Mouse (Mus musculus) stomach, embryonic 15.5 days (tissue): ENCODE measurements around the gene Zfp3. TPM values are rescaled to one million over a fixed set of nuclear protein-coding genes. Genes with fewer than 3 reads are reported as not detected.
A peak's percentile ranks its signal among the peaks of the same experiment; 100 is the strongest.
"Not testable (repeated sequence)": the region's sequence is repeated elsewhere in the genome, so short reads cannot be mapped to it uniquely, and the experiment has no call there.

Experiments
- ATAC-seq: fragments of 200-750 bp; cut with Nextera tagmentation; 2 replicates; pipeline ENCODE4 v1.8.0; 2017; ENCODE audit warnings: low read depth, moderate number of reproducible peaks, moderate TSS enrichment; ENCODE audit not compliant: insufficient read depth, low FRiP score
- H3K27ac ChIP-seq: fragments of 300-500 bp; sonication (generic); 2 replicates; pipeline ENCODE4 v1.5.1; 2015; ENCODE audit warnings: mild to moderate bottlenecking, inconsistent platforms
- H3K27me3 ChIP-seq: fragments of 300-500 bp; sonication (generic); replicated peaks from 2 replicates; pipeline ENCODE4 v1.6.1; 2015; ENCODE audit warnings: inconsistent platforms
- H3K36me3 ChIP-seq: fragments of 300-500 bp; sonication (generic); 2 replicates; pipeline ENCODE4 v1.6.1; 2015; ENCODE audit warnings: inconsistent platforms
- H3K4me1 ChIP-seq: fragments of 300-500 bp; sonication (generic); 2 replicates; pipeline ENCODE4 v1.6.1; 2015; ENCODE audit warnings: inconsistent platforms
- H3K4me2 ChIP-seq: fragments of 300-500 bp; sonication (generic); 2 replicates; pipeline ENCODE4 v1.6.1; 2015; ENCODE audit warnings: mild to moderate bottlenecking, inconsistent platforms
- H3K4me3 ChIP-seq: fragments of 300-500 bp; sonication (generic); replicated peaks from 2 replicates; pipeline ENCODE4 v1.5.1; 2015; ENCODE audit warnings: inconsistent platforms
- H3K9ac ChIP-seq: fragments of 300-500 bp; sonication (generic); 2 replicates; pipeline ENCODE4 v1.6.1; 2015; ENCODE audit warnings: inconsistent platforms
- H3K9me3 ChIP-seq: fragments of 300-500 bp; sonication (generic); 2 replicates; pipeline ENCODE4 v1.6.1; 2016; ENCODE audit warnings: inconsistent platforms
- WGBS: fragments of 180-500 bp; shearing (Covaris S2); methylation state at CpG from one replicate; pipeline ENCODE4 v1.1.7; 2015; 5-methylcytosine and 5-hydroxymethylcytosine counted together
- polyA plus RNA-seq: library from polyadenylated mRNA; unstranded; fragments of >200 nt; fragmentation: Nextera tagmentation; extraction: Ambion mirVana; gene quantifications from 2 replicates; pipeline ENCODE4 v1.2.1, GENCODE M21; 2015

Gene Zfp3
- polyA plus RNA-seq, 1 experiment from 2014 or later: 6.9 TPM

GRCm38 (mm10) chr11:70763582-70763935 is 450 bp upstream of the Zfp3 start:
- 26% methylated on average over 3 of the region's 3 CpGs for WGBS
- Histone ChIP-seq H3K9me3 (no peaks in the 10 kb centered on the region), H3K27ac (peak overlapping the region; percentile 86; the same call in 1 of the 2 replicates), H3K9ac (peak overlapping the region; percentile 85), H3K27me3 (no peaks in the 10 kb centered on the region), H3K4me2 (peak overlapping the region; percentile 84), H3K4me1 (0 out of 2 replicates have a peak, but pooled peaks cover 5% of the 10 kb centered on the region), H3K36me3 (no peaks in the 10 kb centered on the region), H3K4me3 (peak overlapping the region; percentile 71)
- no peak for ATAC-seq

- H3K9ac ChIP-seq: no peak overlapping the region
- H3K27ac ChIP-seq: 0 out of 2 replicates have a peak overlapping the region, but pooled peaks have one; percentile 26
- 0 out of 2 replicates have a peak, but pooled peaks cover 5% of the 10 kb centered on the region for H3K4me1 ChIP-seq
- WGBS: 72% methylated on average over 16 of the region's 16 CpGs
- no peaks in the 10 kb centered on the region for H3K9me3 ChIP-seq
- no peak overlapping the region for H3K4me2 ChIP-seq
- H3K36me3 ChIP-seq: no peaks in the 10 kb centered on the region
- ATAC-seq: no peak
- no peaks in the 10 kb centered on the region for H3K27me3 ChIP-seq
- H3K4me3 ChIP-seq: no peak overlapping the region
These were observed 1.9 kb downstream of the Zfp3 start for GRCm38 (mm10) chr11:70765776-70766445.

DNA sequence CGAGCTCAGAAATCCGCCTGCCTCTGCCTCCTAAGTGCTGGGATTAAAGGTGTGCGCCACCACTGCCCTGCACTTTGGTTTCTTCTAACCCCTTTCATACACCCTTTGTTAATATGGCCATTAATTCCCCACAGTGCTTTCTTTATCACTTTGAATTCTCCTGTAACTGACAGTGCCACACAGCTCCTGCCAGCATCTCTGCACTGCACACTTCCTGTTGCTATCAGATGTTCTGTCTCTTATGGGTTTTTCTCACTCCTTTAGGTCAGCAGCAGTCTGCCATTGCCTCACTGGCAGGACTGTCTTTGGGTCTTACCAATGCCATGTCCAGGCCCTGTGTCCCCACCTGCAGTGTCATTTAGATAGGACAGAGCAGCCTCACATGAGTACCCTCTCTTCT is 6.8 kb downstream of the Zfp3 start:
- no peaks in the 10 kb centered on the region for H3K9me3 ChIP-seq
- no peak overlapping the region for H3K27ac ChIP-seq
- 0 out of 2 replicates have a peak, but pooled peaks cover 4% of the 10 kb centered on the region for H3K4me1 ChIP-seq
- no peaks in the 10 kb centered on the region for H3K27me3 ChIP-seq
- H3K4me2 ChIP-seq: no peak overlapping the region
- ATAC-seq: no peak
- WGBS: 89% methylated on average over 3 of the region's 3 CpGs
- no peak overlapping the region for H3K4me3 ChIP-seq
- H3K9ac ChIP-seq: no peak overlapping the region
- H3K36me3 ChIP-seq: 0 out of 2 replicates have a peak, but pooled peaks cover 4% of the 10 kb centered on the region

- Histone ChIP-seq H3K9ac (no peak overlapping the region), H3K4me1 (no peaks in the 10 kb centered on the region; the same call in 1 of the 2 replicates), H3K9me3 (no peaks in the 10 kb centered on the region), H3K36me3 (0 out of 2 replicates have a peak, but pooled peaks cover 4% of the 10 kb centered on the region), H3K27me3 (no peaks in the 10 kb centered on the region), H3K4me2 (no peak overlapping the region), H3K27ac (no peak overlapping the region), H3K4me3 (no peak overlapping the region)
- peak; percentile 73; the same call in 1 of the 2 replicates for ATAC-seq
- WGBS: 25% methylated on average over 17 of the region's 17 CpGs
These were observed 13.0 kb downstream of the Zfp3 start for GRCm38 (mm10) chr11:70776830-70777571.

DNA sequence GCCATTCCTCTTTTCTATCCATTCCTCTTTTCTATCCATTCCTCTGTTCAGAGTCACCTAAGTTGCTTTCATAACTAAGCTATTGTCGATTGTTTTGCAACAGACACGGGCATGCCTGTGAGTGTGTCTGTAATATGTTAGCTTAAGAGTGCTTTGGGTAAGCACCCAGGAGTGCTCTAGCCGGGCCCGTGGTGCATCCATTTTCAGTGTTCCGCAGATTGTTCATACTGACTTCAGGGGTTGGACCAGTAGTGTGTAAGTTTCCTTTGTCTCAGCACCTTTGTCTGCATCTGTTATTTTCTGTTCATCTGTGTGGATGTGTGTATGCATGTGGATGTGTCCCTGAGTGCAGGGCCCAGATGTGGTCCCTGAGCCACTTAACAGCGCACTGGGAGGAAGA is 13.6 kb downstream of the Zfp3 start:
- no peaks in the 10 kb centered on the region for H3K9me3 ChIP-seq
- H3K4me2 ChIP-seq: no peak overlapping the region
- WGBS: 64% methylated on average over 6 of the region's 6 CpGs

DNA sequence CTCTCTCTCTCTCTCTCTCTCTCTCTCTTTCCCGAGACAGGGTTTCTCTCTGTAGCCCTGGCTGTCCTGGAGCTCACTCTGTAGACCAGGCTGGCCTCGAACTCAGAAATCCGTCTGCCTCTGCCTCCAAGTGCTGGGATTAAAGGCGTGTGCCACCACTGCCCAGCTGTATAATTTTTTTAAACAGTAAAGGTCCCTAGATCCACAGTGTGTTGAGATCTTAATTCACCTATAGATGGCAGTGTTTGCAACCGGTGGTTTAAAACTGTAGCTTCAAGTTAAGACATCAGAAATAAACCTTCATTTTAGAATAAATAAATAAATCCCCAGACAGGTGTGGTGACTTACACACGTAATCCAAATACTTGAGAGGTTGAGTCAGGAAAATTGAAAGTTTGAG is 14.0 kb downstream of the Zfp3 start:
- H3K27ac ChIP-seq, H3K9ac ChIP-seq, H3K4me3 ChIP-seq, H3K36me3 ChIP-seq, H3K27me3 ChIP-seq, ATAC-seq, H3K9me3 ChIP-seq, H3K4me2 ChIP-seq, H3K4me1 ChIP-seq: not testable (repeated sequence)
- 23% methylated on average over 6 of the region's 6 CpGs for WGBS

More for the DNA sequence above, 13.6 kb downstream of the Zfp3 start:
- ATAC-seq: no peak
- Histone ChIP-seq H3K27me3 (no peaks in the 10 kb centered on the region), H3K4me1 (no peaks in the 10 kb centered on the region; the same call in 1 of the 2 replicates), H3K9ac (no peak overlapping the region), H3K4me3 (no peak overlapping the region), H3K36me3 (0 out of 2 replicates have a peak, but pooled peaks cover 1% of the 10 kb centered on the region), H3K27ac (no peak overlapping the region)

GRCm38 (mm10) chr11:70785908-70786307 is 21.9 kb downstream of the Zfp3 start:
- H3K27me3 ChIP-seq: no peaks in the 10 kb centered on the region
- no peak overlapping the region for H3K27ac ChIP-seq
- no peak overlapping the region for H3K4me2 ChIP-seq
- H3K4me3 ChIP-seq: no peak overlapping the region
- no peak overlapping the region for H3K9ac ChIP-seq
- ATAC-seq: no peak
- H3K4me1 ChIP-seq: no peaks in the 10 kb centered on the region
- H3K9me3 ChIP-seq: no peaks in the 10 kb centered on the region
- H3K36me3 ChIP-seq: no peaks in the 10 kb centered on the region
- 59% methylated on average over 2 of the region's 2 CpGs for WGBS

- Histone ChIP-seq H3K36me3 (no peaks in the 10 kb centered on the region), H3K27ac (no peak overlapping the region), H3K4me3 (no peak overlapping the region), H3K4me1 (no peaks in the 10 kb centered on the region), H3K9ac (no peak overlapping the region), H3K4me2 (no peak overlapping the region), H3K27me3 (no peaks in the 10 kb centered on the region), H3K9me3 (no peaks in the 10 kb centered on the region)
- ATAC-seq: no peak
- WGBS: 67% methylated on average over 11 of the region's 11 CpGs
These were observed 23.0 kb downstream of the Zfp3 start for GRCm38 (mm10) chr11:70787052-70787451.

DNA sequence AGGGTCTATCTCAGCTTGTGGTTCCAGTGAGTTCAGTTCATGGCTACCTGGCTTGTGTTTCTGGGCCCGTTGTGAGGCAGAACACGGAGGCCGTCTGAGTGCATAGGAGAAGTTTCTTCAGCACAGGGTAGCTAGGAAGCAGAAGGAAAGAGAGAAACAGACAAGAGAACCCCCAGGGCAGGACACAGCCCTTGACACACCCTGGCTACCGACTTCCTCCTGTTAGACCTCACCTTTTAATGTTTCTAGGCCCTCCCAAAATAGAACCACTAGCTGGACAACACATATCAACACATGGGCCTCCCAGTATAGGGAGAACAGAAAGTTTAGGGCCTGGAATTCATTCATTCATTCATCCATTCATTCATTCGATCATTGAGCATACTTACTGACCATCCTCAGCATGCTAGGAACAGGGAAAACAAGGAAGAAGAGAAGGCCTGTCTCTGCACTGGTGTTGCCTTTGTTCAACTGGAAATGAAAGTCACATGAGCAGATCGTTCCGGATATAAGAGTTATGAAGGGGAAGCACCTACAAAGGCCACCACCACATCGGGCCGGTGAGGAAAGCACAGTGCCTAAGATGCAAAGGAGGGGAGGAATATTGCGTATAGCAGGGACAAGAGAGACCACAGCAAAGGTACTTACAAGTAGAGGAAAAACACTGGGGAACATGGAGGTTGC is 25.1 kb downstream of the Zfp3 start:
- no peaks in the 10 kb centered on the region for H3K4me1 ChIP-seq
- H3K27ac ChIP-seq: no peak overlapping the region
- H3K9me3 ChIP-seq: no peaks in the 10 kb centered on the region
- no peak overlapping the region for H3K4me3 ChIP-seq
- no peak overlapping the region for H3K9ac ChIP-seq
- H3K36me3 ChIP-seq: no peaks in the 10 kb centered on the region
- ATAC-seq: no peak
- no peak overlapping the region for H3K4me2 ChIP-seq
- WGBS: 86% methylated on average over 10 of the region's 10 CpGs
- H3K27me3 ChIP-seq: no peaks in the 10 kb centered on the region

- Histone ChIP-seq H3K9ac (no peak overlapping the region), H3K27me3 (no peaks in the 10 kb centered on the region), H3K4me2 (no peak overlapping the region), H3K36me3 (no peaks in the 10 kb centered on the region), H3K4me3 (no peak overlapping the region), H3K4me1 (no peaks in the 10 kb centered on the region), H3K27ac (no peak overlapping the region), H3K9me3 (no peaks in the 10 kb centered on the region)
- ATAC-seq: no peak
- 86% methylated on average over 2 of the region's 2 CpGs for WGBS
These were observed 26.4 kb downstream of the Zfp3 start for GRCm38 (mm10) chr11:70790426-70790825.

GRCm38 (mm10) chr11:70790874-70791551 is 27.0 kb downstream of the Zfp3 start:
- no peaks in the 10 kb centered on the region for H3K9me3 ChIP-seq
- H3K36me3 ChIP-seq: no peaks in the 10 kb centered on the region
- no peak for ATAC-seq
- no peaks in the 10 kb centered on the region for H3K27me3 ChIP-seq
- H3K27ac ChIP-seq: no peak overlapping the region
- H3K4me3 ChIP-seq: no peak overlapping the region
- no peaks in the 10 kb centered on the region for H3K4me1 ChIP-seq
- H3K4me2 ChIP-seq: no peak overlapping the region
- 61% methylated on average over 7 of the region's 7 CpGs for WGBS
- H3K9ac ChIP-seq: no peak overlapping the region
